Mouse (Mus musculus) kidney, postnatal 14 days (tissue): Measurements from ENCODE around the gene Cyth1.
A peak's percentile ranks its signal among the peaks of the same experiment; 100 is the strongest.

Source experiments
- DNase-seq: peaks from one replicate; pipeline ENCODE4 v3.0.0; 2022; ENCODE audit warnings: mixed read lengths

Cyth1 gene

GRCm38 (mm10) chr11:118222917-118223316, 25.5 kb downstream of the Cyth1 start:
- DNase-seq, result no peak

DNA sequence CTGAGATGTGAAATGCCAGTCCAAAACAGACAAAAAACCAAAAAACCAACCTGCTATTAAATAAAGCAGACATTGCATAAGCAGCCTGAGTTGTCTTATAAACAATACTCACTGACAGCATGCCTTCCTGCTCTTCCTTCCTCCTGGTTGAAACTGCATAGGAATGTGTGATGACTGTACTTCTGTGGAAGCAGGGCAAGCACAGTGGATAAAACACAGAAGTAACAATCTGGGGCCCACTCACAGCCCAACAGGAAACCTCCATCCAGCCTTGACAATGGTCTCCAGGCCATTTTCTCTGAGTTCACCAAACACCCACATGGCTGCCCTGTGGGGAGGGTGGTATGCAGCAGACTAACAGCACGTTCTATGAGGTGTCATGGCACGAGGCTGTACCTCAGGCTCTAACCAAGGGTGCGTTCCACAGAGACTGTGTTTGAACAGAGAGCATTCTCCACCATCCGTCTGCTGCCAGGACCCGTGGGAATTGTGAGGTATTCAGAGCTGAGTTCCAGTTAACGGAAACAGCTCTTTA, 26.0 kb downstream of the Cyth1 start:
- DNase-seq, result no peak

DNA sequence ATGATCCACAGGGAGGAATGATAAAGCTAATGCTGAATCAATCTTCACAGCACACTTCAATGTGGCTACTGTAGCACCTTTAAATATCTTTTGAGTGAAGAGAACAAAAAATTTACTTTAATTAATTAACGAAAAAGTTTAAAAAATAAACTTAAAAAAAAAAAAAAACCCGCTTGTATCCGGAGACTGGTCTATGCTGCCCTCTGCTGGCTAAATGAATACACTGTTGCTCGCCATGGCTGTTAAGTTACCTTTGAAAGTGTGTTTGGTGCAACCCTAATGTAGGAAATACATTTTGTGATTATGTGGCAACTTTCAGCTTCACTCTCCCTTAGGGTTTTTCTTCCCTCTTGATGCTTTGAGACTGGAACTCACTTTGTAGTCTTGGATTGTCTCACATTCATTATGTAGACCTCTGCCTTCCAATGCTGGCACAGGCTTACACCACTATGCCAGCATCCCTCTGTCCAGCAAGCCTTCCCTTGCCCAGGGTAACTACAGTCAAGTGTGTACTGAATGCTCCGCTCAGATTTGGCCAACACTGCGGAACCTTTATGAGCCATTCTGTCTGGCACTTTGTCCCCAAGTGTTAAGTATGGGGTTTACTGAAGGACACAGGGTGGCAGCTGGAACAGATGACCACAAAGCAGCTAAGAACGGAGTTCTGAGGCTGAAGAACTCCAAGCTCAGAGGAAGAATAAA, 27.7 kb downstream of the Cyth1 start:
- peak; percentile 77 for DNase-seq

DNA sequence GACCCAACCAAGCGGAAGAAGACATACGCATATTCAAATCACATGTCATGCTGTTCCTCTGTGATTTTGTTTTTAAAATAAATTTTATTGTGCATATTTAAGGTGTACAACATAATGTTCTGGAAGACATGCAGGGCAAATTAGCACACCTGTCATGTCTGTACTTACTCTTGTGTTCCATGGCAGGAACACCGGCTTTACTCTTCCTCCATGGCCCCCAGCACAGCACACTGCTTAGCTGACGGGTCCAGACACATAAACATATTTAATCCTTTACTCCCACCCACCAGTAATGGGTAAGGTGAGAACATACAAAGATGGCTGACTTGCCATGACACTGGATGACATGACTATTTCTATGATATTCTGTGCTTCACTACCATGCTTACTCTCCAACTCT, 29.3 kb downstream of the Cyth1 start:
- DNase-seq, result no peak

GRCm38 (mm10) chr11:118216468-118216867, 31.9 kb downstream of the Cyth1 start:
- DNase-seq, result no peak

GRCm38 (mm10) chr11:118215928-118216458, 32.4 kb downstream of the Cyth1 start:
- DNase-seq, result no peak

DNA sequence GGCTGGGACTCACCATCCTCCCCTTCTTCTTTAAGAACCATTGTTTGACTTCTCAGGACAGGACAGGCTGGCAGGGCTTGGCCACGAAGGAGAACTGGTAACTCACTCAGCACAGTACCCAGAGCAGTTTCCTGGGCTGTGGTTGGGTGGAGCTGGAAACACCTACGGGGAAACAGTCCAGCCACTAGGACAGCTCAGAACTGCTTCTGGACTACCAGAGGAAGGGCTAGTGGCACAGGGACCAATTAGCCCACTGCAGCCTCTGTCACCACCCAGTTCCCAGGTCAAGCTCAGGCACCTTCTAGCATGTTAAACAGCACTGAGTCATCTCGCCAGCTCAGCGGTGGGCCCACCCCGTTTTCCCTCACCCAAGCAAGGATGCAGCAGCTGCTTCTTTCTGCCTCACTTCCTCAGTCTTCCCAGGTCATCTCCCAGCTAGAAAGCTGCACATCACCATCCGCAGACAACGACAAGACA, 35.7 kb downstream of the Cyth1 start:
- DNase-seq, result no peak

GRCm38 (mm10) chr11:118211749-118212635, 36.4 kb downstream of the Cyth1 start:
- peak; percentile 68 for DNase-seq

DNA sequence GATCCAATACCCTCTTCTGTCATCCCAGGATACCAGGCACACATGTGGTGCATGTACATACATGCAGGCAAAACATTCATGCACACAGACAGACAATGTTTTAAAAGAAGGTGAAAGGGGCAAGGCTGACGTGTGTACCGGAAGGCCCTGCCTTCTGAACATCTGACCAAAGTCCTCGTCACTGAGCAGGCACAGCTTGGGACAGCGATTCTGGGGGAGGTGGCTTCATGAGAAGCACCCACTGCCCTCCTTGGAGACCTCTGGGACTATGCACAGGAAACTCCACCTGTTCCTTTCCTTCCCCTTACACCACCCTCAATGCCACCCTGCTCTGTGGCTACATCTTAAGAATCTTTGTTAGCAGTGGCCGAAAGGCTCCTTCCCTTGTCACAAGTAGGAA, 37.4 kb downstream of the Cyth1 start:
- no peak for DNase-seq

DNA sequence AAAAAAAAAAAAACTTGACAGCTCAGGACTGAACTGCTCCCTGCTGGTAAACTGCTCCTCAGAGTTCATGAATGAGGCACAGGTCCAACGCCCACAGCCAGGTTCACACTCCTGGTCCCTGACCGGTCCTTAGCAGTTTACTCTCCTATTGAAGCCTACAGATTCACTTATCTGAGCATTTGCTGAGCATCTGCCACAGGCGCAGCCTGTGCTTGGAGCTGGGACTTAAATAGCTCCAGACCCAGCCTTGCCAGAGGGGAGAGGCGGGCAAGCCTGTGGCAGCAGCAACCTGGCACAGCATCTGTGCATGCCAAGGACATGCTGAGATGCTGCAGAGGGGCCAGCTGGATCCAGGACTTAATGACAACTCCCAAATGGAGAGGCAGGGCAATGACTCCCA, 38.3 kb downstream of the Cyth1 start:
- DNase-seq, result no peak

- no peak for DNase-seq
Observed at GRCm38 (mm10) chr11:118209376-118209775, 39.0 kb downstream of the Cyth1 start.

- DNase-seq, result no peak
Observed at GRCm38 (mm10) chr11:118208672-118209272, 39.6 kb downstream of the Cyth1 start.

- no peak for DNase-seq
Observed at GRCm38 (mm10) chr11:118207424-118208033, 40.9 kb downstream of the Cyth1 start.

DNA sequence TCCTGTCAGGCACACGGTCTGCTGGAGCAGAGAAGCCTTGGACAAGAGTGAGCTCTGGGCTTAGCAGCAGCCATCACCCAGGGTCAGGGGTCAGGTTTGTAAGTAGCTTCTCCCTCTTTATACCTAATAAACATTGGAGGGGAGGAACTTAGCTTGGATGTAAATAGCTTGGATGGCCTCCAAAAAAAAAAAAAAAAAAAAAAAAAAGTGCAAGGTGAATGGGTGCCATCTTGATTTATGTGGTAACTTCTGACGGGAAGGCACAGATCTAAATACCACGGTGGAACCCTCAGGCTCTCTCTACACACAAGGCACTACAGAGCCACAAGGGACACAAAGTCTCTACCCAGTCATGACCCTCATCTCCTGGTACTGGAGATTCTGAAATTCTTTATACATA, 42.1 kb downstream of the Cyth1 start:
- DNase-seq, result no peak

DNA sequence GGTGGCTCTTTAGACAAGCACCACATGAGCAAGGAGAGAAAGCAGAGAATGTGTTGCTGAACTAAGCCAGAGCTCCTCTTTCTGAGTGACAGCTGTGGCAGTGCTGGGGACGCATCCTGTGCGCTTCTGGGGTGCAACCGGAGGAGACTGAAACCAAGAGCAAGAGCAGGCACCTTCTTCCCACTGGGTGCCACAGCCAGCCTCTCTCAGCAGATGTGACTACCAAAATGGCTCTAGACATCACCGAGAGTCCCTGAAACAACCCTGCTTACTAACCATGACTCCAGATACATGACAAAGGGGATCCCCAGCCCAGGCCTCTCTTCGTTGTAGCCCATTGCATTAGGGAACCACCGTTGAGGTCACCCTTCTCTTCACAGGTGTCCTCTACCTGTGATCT, 44.9 kb downstream of the Cyth1 start:
- DNase-seq, result no peak

GRCm38 (mm10) chr11:118202410-118203233, 45.8 kb downstream of the Cyth1 start:
- peak; percentile 68 for DNase-seq

DNA sequence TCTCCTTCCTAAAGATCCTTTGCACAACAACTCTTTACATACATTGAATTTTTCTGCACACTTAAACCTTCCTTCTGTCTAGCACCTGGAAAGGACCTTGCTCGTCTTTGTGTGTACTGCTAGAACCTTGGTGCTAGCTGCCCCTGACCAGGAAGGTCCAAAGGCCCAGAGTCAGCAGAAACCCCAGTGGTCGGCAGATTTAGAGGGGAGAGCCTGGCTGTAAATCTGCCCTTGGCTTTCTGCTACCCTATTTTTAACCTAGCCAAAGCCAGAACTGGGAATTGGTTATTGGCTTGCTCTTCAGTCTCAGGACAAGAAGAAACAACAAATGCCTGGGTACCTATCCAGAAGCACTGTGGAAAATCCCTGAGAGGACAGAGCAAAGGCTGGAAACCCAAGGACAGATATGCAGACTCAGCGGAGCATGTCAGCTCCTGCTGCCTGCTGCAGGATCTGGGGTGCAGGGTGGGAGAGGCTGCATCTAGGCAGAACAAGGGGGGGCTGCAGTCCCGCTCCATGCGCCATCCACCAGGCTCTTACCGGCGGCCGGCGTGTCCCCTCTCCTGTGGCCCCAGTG, 46.5 kb downstream of the Cyth1 start:
- peak; percentile 43 for DNase-seq

- DNase-seq, result peak; percentile 47
Observed at GRCm38 (mm10) chr11:118200834-118201830, 47.3 kb downstream of the Cyth1 start.

DNA sequence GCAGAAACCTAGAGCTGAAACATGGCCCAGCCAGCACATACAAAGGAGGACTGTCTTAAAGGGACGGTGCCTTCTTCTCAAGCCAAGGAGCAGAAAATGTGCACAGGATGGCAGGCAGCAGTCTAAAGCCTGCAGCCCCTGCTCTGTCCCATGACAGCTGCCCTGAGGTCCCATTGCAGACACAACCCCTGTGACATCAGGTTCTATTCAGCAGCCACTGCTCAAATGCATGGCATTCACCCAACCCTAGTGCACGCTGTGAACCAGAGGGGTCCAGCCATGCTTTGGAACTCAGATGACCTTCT, 50.1 kb downstream of the Cyth1 start:
- no peak for DNase-seq
